Mouse (Mus musculus): ENCODE results near the gene Carns1. TPM values are rescaled to one million over a fixed set of nuclear protein-coding genes. Genes with fewer than 3 reads are reported as not detected.

Carns1 gene
- polyA plus RNA-seq (2017; shearing (Covaris generic)): 10 to 100 TPM in 1 of 2 experiments, 1 to 10 TPM in 1; 9.4 to 11.9 TPM

- ATAC-seq: no peak
These were observed at the start of gene Carns1 for GRCm38 (mm10) chr19:4175368-4175947. TSS of gene Carns1 (minus strand) at chr19:4175479.

GRCm38 (mm10) chr19:4222165-4222564, 46.9 kb upstream of the Carns1 start:
- no peak for ATAC-seq

DNA sequence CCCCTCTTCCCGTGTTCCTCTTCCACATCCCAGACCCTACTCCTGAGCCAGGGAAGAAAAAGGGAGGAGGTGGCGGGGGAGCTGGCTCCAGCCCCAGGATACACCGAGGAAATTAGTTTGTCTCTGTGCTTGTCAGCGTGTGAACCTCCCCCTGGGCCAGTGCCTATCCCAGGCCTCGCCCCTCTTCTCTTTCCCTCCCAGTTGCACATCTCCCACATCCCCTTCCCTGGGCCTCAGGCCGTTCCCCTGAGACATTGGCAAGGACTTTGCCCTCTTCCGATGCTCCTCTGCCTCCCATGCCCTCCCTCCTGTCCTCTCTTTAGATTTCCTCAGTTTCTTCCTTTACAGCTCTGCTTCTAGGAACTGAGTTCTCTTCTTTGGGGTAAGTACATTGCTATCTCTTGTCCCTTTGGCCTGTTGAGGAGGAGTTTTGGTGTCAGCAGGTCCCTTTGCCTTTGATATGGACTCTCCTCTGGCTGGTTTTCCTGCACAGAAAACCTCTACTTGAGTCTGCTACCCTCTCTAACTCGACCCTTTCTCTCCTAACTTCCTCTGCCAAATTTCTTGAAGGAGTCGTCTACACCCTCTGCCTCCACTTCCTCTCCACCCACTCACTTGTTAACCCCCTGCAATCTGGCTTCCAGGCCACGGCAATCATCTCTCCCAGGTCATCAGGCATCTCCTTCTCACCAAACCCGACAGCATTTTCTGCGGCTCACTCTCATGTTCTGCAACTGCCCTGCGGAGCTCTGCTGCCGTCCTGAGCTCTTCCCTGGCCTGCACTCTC, 45.9 kb upstream of the Carns1 start:
- peak; percentile 40 for ATAC-seq

GRCm38 (mm10) chr19:4220416-4220815, 45.1 kb upstream of the Carns1 start:
- no peak for ATAC-seq

GRCm38 (mm10) chr19:4219943-4220342, 44.7 kb upstream of the Carns1 start:
- no peak for ATAC-seq

DNA sequence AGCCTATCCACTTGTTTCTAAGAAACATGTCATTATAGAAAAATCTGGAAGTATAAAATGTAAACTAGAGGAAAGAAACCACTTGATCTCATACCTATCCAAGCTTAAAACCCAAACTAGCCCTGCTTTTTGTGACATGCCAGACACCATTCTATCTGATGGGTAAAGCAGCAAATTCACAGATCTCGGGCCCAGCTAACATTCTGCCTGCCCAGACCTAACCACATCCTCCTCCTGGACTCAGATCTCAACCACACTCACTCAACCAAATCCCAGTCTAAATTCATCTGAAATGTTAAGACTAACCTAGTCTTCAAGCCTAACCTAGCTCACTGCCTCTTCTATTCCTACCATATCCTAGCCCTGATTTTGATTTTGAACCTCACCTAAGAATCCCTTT, 43.5 kb upstream of the Carns1 start:
- ATAC-seq: peak; percentile 45

- no peak for ATAC-seq
These were observed 43.0 kb upstream of the Carns1 start for GRCm38 (mm10) chr19:4218293-4218692.

DNA sequence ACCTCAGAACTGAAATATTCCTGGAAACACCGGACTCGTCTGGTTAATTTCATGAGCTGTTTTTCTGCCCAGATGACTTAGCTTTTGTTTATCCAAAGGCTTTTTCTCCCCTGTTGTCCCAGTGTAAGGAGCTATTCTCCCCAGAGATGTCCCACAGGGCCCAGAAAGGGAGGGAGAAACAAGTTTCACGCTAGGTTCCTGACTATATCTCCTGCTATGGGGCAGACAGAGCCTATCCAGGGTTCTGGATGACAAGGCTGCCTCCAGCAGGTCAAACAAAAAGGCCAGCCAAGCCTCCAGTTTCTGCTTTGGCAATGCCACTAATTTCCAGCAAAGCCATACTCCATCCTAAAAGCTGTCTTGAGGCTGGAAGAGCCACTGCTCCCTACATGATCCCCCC, 42.6 kb upstream of the Carns1 start:
- no peak for ATAC-seq

- ATAC-seq: no peak
These were observed 41.9 kb upstream of the Carns1 start for GRCm38 (mm10) chr19:4217140-4217539.

GRCm38 (mm10) chr19:4216041-4216685, 40.9 kb upstream of the Carns1 start:
- no peak for ATAC-seq

GRCm38 (mm10) chr19:4215451-4215840, 40.2 kb upstream of the Carns1 start:
- ATAC-seq: no peak

DNA sequence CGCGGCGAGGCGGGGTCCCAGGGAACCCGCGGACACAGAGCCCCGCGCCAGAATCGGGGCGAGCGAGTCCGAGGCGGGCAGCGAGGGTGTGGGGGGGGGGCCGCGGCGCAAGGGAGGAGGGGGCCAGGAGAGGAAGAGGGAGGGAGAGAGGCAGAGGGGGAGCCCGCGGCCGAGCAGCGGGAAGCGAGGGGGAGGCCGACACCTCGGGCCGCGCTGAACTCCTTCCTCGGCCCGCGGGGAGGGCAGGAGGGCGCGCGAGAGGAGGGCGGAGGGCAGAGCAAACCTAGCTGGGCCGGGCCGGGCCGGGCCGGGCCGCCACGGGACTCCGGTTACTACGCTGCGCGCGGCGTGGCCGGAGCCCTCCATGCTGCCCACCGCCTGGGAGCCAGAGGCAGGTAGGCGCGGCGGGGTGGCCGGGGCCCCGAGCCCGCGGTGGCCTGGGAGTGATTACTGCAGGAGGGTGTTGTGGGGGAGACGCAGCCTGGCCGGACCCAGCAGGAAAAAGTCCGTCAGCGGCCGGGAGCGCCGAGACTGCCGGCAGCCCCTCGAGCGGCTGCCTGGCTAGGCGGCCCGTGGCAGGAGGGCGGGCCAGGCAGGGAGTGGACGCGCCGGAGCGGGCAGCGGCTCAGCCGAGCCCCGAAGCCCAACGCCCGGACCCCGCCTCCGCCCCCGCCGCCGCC, 39.6 kb upstream of the Carns1 start:
- ATAC-seq: no peak

DNA sequence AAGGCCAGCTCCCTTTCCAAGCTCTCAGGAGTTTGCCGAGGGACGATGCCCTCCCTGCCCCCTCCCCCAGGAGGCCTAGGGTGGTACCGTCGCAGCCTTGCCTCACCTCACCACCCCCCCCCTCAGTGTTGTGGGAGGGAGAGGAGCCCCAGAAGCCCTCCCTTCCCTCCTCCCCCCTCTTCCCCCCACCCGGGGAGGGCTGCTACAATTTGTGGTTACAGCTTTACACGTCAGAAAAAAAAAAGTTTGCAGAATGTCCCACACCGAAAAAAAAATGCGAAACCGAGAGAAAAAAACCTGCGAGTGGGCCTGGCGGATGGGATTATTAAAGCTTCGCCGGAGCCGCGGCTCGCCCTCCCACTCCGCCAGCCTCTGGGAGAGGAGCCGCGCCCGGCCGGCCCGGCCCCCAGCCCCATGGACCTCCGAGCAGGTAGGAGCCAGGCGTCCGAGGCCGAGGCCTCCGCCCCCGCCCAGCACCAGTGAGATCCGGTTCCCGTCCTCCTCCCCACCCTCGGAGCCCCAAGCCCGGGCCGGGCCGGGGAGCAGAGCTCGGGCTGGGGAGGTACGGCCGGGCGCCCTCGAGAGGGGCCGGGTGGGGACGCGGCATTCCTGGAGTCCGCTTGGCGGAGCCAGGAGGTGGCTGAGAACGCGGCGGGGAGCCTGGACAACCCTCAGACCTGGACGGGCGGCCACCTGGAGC, 38.9 kb upstream of the Carns1 start, which contains the start of the genes Clcf1 and AC109138.7:
Clcf1 (plus strand) TSS at position 168 of the 700 bp plus-strand sequence.
AC109138.7 (plus strand) TSS at position 287 of the 700 bp plus-strand sequence.
- ATAC-seq: peak; percentile 75

DNA sequence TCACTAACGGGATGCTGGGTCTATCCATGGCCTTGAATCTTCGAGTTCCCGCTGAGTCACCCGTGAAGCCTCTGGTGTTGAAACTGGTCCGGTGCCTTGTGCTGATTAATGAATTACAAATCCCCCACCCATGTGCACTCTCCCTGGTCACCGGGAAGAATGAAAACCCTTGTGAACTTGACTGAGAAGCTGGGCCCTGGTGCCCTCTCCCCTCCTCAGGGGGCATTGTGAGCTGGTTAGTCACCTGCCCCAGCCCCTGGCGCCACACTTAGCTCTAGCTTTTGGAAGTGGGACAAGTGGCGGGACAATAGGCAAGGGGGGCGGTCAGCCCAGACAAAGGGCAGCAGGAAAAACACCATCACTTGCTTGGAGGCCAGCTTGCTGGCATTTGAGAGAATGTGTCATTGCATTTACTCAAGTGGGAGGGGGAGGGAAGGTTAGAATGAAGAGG, 38.3 kb upstream of the Carns1 start:
- no peak for ATAC-seq

GRCm38 (mm10) chr19:4211891-4212588, 36.8 kb upstream of the Carns1 start:
- ATAC-seq: no peak

DNA sequence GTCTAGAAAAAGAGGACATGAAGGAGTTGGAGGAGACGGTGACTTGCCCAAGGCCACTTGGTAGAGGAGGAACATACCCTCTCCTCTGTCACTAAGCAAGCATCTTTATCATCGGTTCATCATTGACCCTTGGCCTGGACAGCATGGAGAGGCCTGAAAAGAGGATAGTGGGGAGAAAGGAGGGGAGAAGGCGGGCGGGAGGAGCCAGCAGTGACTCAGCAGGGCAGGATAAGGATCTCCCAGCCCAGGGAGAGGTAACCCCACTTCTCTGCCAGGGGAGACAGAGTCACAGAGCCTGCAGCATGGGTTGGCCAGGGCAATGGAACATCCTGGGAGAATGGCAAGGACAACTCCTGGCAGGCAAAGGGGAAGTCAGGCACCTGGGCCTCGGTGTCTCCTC, 33.3 kb upstream of the Carns1 start:
- no peak for ATAC-seq

- ATAC-seq: no peak
These were observed 31.7 kb upstream of the Carns1 start for GRCm38 (mm10) chr19:4206971-4207370.

- no peak for ATAC-seq
These were observed 29.6 kb upstream of the Carns1 start for GRCm38 (mm10) chr19:4204889-4205288.

GRCm38 (mm10) chr19:4203604-4204326, 28.5 kb upstream of the Carns1 start:
- ATAC-seq: peak; percentile 59

GRCm38 (mm10) chr19:4203148-4203547, 27.9 kb upstream of the Carns1 start:
- ATAC-seq: peak; percentile 50

GRCm38 (mm10) chr19:4202149-4202548, 26.9 kb upstream of the Carns1 start:
- no peak for ATAC-seq
